Mouse (Mus musculus) myocyte (in vitro differentiated cells): ENCODE results near the gene Cd300e. TPM values are rescaled to one million over a fixed set of nuclear protein-coding genes. Genes with fewer than 3 reads are reported as not detected.

Source experiments
- H3K27me3 ChIP-seq: one replicate; pipeline ENCODE4 v1.6.1; 2011; ENCODE audit not compliant: control insufficient read depth, insufficient read depth, insufficient read length
- H3K36me3 ChIP-seq: one replicate; pipeline ENCODE4 v1.6.1; 2011; ENCODE audit not compliant: control insufficient read depth, insufficient read depth
- H3K4me2 ChIP-seq: one replicate; pipeline ENCODE4 v1.6.1; 2011; ENCODE audit warnings: low read depth, control low read depth
- H3K4me3 ChIP-seq: one replicate; pipeline ENCODE4 v1.5.1; 2011; ENCODE audit warnings: mild to moderate bottlenecking, control low read depth, moderate library complexity
- H3K79me2 ChIP-seq: one replicate; pipeline ENCODE4 v1.6.1; 2011; ENCODE audit not compliant: control insufficient read depth, insufficient read depth
- H3ac ChIP-seq: one replicate; pipeline ENCODE4 v1.6.1; 2011; ENCODE audit not compliant: control insufficient read depth, insufficient read length
- CEBPB ChIP-seq: IDR thresholded peaks from 2 replicates; pipeline ENCODE4 v1.6.1; 2011; ENCODE audit warnings: mild to moderate bottlenecking, moderate library complexity; ENCODE audit not compliant: poor library complexity, insufficient read depth, severe bottlenecking
- E2F4 ChIP-seq: IDR thresholded peaks from one replicate; pipeline ENCODE4 v1.6.1; 2011; ENCODE audit warnings: mild to moderate bottlenecking, control low read depth, moderate library complexity; ENCODE audit not compliant: insufficient read depth
- MYOD1 ChIP-seq, 3 experiments: IDR thresholded peaks; one replicate each; pipeline ENCODE4 v1.6.1; 2011; ENCODE audit warnings: control low read depth in 2 of 3, low read depth in 2 of 3, mild to moderate bottlenecking in 2 of 3, moderate library complexity in 1 of 3; ENCODE audit not compliant: insufficient read length in 2 of 3, control insufficient read depth in 1 of 3
- MYOG ChIP-seq, 3 experiments: IDR thresholded peaks; one replicate each; pipeline ENCODE4 v1.6.1; 2011; ENCODE audit warnings: control low read depth in 2 of 3, low read depth in 2 of 3, mild to moderate bottlenecking in 2 of 3; ENCODE audit not compliant: insufficient read length in 2 of 3, control insufficient read depth in 1 of 3, insufficient read depth in 1 of 3
- POLR2AphosphoS2 ChIP-seq: IDR thresholded peaks from one replicate; pipeline ENCODE4 v1.6.1; 2011; ENCODE audit warnings: low read depth, control low read depth; ENCODE audit not compliant: insufficient read length
- REST ChIP-seq: IDR thresholded peaks from one replicate; pipeline ENCODE4 v1.6.1; 2011; ENCODE audit warnings: mild to moderate bottlenecking, control low read depth, moderate library complexity; ENCODE audit not compliant: insufficient read depth, insufficient read length
- SRF ChIP-seq: IDR thresholded peaks from one replicate; pipeline ENCODE4 v1.6.1; 2011; ENCODE audit warnings: low read depth; ENCODE audit not compliant: control insufficient read depth, insufficient read length
- TCF3 ChIP-seq: IDR thresholded peaks from one replicate; pipeline ENCODE4 v1.6.1; 2011; ENCODE audit warnings: low read depth, control low read depth; ENCODE audit not compliant: insufficient read length
- USF1 ChIP-seq: IDR thresholded peaks from one replicate; pipeline ENCODE4 v1.6.1; 2011; ENCODE audit warnings: low read depth, mild to moderate bottlenecking, control low read depth, moderate library complexity
- polyA plus RNA-seq: library from polyadenylated mRNA; unstranded; fragments of >200 nt; fragmentation: generic; extraction: Trizol; gene quantifications from one replicate; pipeline ENCODE4 v1.2.1, GENCODE M21; 2012; ENCODE audit warnings: missing spikeins

Gene Cd300e
- polyA plus RNA-seq, 1 experiment: not detected

GRCm38 (mm10) chr11:115004070-115004469 lies 57.9 kb downstream of the Cd300e start:
- Histone ChIP-seq H3ac (no peak overlapping the region), H3K4me3 (no peak overlapping the region), H3K27me3 (no peaks in the 10 kb centered on the region)

More at GRCm38 (mm10) chr11:115004070-115004469, 57.9 kb downstream of the Cd300e start:
- H3K36me3 ChIP-seq: no peaks in the 10 kb centered on the region
- H3K79me2 ChIP-seq: no peaks in the 10 kb centered on the region
- no peak for TF ChIP-seq POLR2AphosphoS2
- no peak for TF ChIP-seq CEBPB
- TF ChIP-seq SRF: no peak
- no peak for TF ChIP-seq REST
- no peak for TF ChIP-seq TCF3
- no peak for TF ChIP-seq MYOG (IDR thresholded peaks at IDR 0.05; ENCODE audit: control insufficient read depth in 1 of 3, insufficient read depth in 1 of 3, insufficient read length in 2 of 3, low read depth in 2 of 3)
- no peak for TF ChIP-seq E2F4
- TF ChIP-seq MYOD1 (IDR thresholded peaks at IDR 0.05; ENCODE audit: control insufficient read depth in 1 of 3, insufficient read length in 2 of 3, low read depth in 2 of 3): no peak
- no peak for TF ChIP-seq USF1
- H3K4me2 ChIP-seq: no peak overlapping the region

Other genes with a start within 250 kb of the Cd300e start
- 172 TPM for gene Gprc5c, start 211.0 kb downstream of the Cd300e start, polyA plus RNA-seq
- 0.40 TPM for gene Cd300a, start 172.1 kb downstream of the Cd300e start, polyA plus RNA-seq
- gene Cd300lb, start 127.8 kb downstream of the Cd300e start, polyA plus RNA-seq: 0.11 TPM
- not detected for gene Cd300c, start 93.0 kb downstream of the Cd300e start, polyA plus RNA-seq
- not detected for gene Cd300ld, start 72.3 kb downstream of the Cd300e start, polyA plus RNA-seq
- not detected for gene Cd300c2, start 60.3 kb downstream of the Cd300e start, polyA plus RNA-seq
- gene Cd300ld2, start 46.0 kb downstream of the Cd300e start, polyA plus RNA-seq: not detected
- not detected for gene Cd300ld4, start 35.2 kb downstream of the Cd300e start, polyA plus RNA-seq
- 0.16 TPM for gene Cd300ld5, start 24.4 kb downstream of the Cd300e start, polyA plus RNA-seq
- gene Cd300ld3, start 13.8 kb downstream of the Cd300e start, polyA plus RNA-seq: not detected
- gene Rab37, start 29.3 kb upstream of the Cd300e start, polyA plus RNA-seq: 0.02 TPM
- gene Cd300lf, start 71.8 kb upstream of the Cd300e start, polyA plus RNA-seq: not detected
- 16.1 TPM for gene Slc9a3r1, start 101.2 kb upstream of the Cd300e start, polyA plus RNA-seq
- gene Tmem104, start 125.3 kb upstream of the Cd300e start, polyA plus RNA-seq: 15.5 TPM
- gene Nat9, start 125.7 kb upstream of the Cd300e start, polyA plus RNA-seq: 22.6 TPM
- gene Grin2c, start 205.1 kb upstream of the Cd300e start, polyA plus RNA-seq: not detected
- 13.9 TPM for gene Fdxr, start 214.9 kb upstream of the Cd300e start, polyA plus RNA-seq
- 0.62 TPM for gene Fads6, start 235.5 kb upstream of the Cd300e start, polyA plus RNA-seq
- gene Otop2, start 245.0 kb upstream of the Cd300e start, polyA plus RNA-seq: 0.01 TPM